Mouse (Mus musculus) myocyte (in vitro differentiated cells): ENCODE data around the gene Klhl8. TPM values are rescaled to one million over a fixed set of nuclear protein-coding genes. Genes with fewer than 3 reads are reported as not detected.
A peak's percentile ranks its signal among the peaks of the same experiment; 100 is the strongest.

Source experiments
- H3K27me3 ChIP-seq: one replicate; pipeline ENCODE4 v1.6.1; 2011; ENCODE audit not compliant: control insufficient read depth, insufficient read depth, insufficient read length
- H3K36me3 ChIP-seq: one replicate; pipeline ENCODE4 v1.6.1; 2011; ENCODE audit not compliant: control insufficient read depth, insufficient read depth
- H3K4me2 ChIP-seq: one replicate; pipeline ENCODE4 v1.6.1; 2011; ENCODE audit warnings: low read depth, control low read depth
- H3K4me3 ChIP-seq: one replicate; pipeline ENCODE4 v1.5.1; 2011; ENCODE audit warnings: mild to moderate bottlenecking, control low read depth, moderate library complexity
- H3K79me2 ChIP-seq: one replicate; pipeline ENCODE4 v1.6.1; 2011; ENCODE audit not compliant: control insufficient read depth, insufficient read depth
- H3ac ChIP-seq: one replicate; pipeline ENCODE4 v1.6.1; 2011; ENCODE audit not compliant: control insufficient read depth, insufficient read length
- CEBPB ChIP-seq: IDR thresholded peaks from 2 replicates; pipeline ENCODE4 v1.6.1; 2011; ENCODE audit warnings: mild to moderate bottlenecking, moderate library complexity; ENCODE audit not compliant: poor library complexity, insufficient read depth, severe bottlenecking
- E2F4 ChIP-seq: IDR thresholded peaks from one replicate; pipeline ENCODE4 v1.6.1; 2011; ENCODE audit warnings: mild to moderate bottlenecking, control low read depth, moderate library complexity; ENCODE audit not compliant: insufficient read depth
- MAX ChIP-seq: IDR thresholded peaks from one replicate; pipeline ENCODE4 v1.6.1; 2011; ENCODE audit warnings: low read depth, mild to moderate bottlenecking, control low read depth
- MYOD1 ChIP-seq, 3 experiments: IDR thresholded peaks; one replicate each; pipeline ENCODE4 v1.6.1; 2011; ENCODE audit warnings: control low read depth in 2 of 3, low read depth in 2 of 3, mild to moderate bottlenecking in 2 of 3, moderate library complexity in 1 of 3; ENCODE audit not compliant: insufficient read length in 2 of 3, control insufficient read depth in 1 of 3
- MYOG ChIP-seq, 3 experiments: IDR thresholded peaks; one replicate each; pipeline ENCODE4 v1.6.1; 2011; ENCODE audit warnings: control low read depth in 2 of 3, low read depth in 2 of 3, mild to moderate bottlenecking in 2 of 3; ENCODE audit not compliant: insufficient read length in 2 of 3, control insufficient read depth in 1 of 3, insufficient read depth in 1 of 3
- POLR2A ChIP-seq: IDR thresholded peaks from one replicate; pipeline ENCODE4 v1.6.1; 2011; ENCODE audit warnings: low read depth, mild to moderate bottlenecking, control low read depth, moderate library complexity; ENCODE audit not compliant: insufficient read length
- POLR2AphosphoS2 ChIP-seq: IDR thresholded peaks from one replicate; pipeline ENCODE4 v1.6.1; 2011; ENCODE audit warnings: low read depth, control low read depth; ENCODE audit not compliant: insufficient read length
- REST ChIP-seq: IDR thresholded peaks from one replicate; pipeline ENCODE4 v1.6.1; 2011; ENCODE audit warnings: mild to moderate bottlenecking, control low read depth, moderate library complexity; ENCODE audit not compliant: insufficient read depth, insufficient read length
- SRF ChIP-seq: IDR thresholded peaks from one replicate; pipeline ENCODE4 v1.6.1; 2011; ENCODE audit warnings: low read depth; ENCODE audit not compliant: control insufficient read depth, insufficient read length
- TCF12 ChIP-seq: IDR thresholded peaks from one replicate; pipeline ENCODE4 v1.6.1; 2011; ENCODE audit warnings: mild to moderate bottlenecking, control low read depth; ENCODE audit not compliant: poor library complexity, insufficient read depth, severe bottlenecking
- TCF3 ChIP-seq: IDR thresholded peaks from one replicate; pipeline ENCODE4 v1.6.1; 2011; ENCODE audit warnings: low read depth, control low read depth; ENCODE audit not compliant: insufficient read length
- USF1 ChIP-seq: IDR thresholded peaks from one replicate; pipeline ENCODE4 v1.6.1; 2011; ENCODE audit warnings: low read depth, mild to moderate bottlenecking, control low read depth, moderate library complexity
- polyA plus RNA-seq: library from polyadenylated mRNA; unstranded; fragments of >200 nt; fragmentation: generic; extraction: Trizol; gene quantifications from one replicate; pipeline ENCODE4 v1.2.1, GENCODE M21; 2012; ENCODE audit warnings: missing spikeins

The Klhl8 gene
- polyA plus RNA-seq, 1 experiment: 7.2 TPM

- Histone ChIP-seq H3ac (no peak overlapping the region), H3K79me2 (no peaks in the 10 kb centered on the region), H3K4me3 (no peak overlapping the region), H3K4me2 (no peak overlapping the region), H3K36me3 (no peaks in the 10 kb centered on the region), H3K27me3 (no peaks in the 10 kb centered on the region)
- TF ChIP-seq CEBPB: no peak
- no peak for TF ChIP-seq SRF
- no peak for TF ChIP-seq MYOD1 (IDR thresholded peaks at IDR 0.05; ENCODE audit: control insufficient read depth in 1 of 3, insufficient read length in 2 of 3, low read depth in 2 of 3)
- TF ChIP-seq E2F4: no peak
- TF ChIP-seq POLR2AphosphoS2: no peak
- TF ChIP-seq REST: no peak
- TF ChIP-seq POLR2A: no peak
Measured at GRCm38 (mm10) chr5:103889766-103890165, 21.3 kb downstream of the Klhl8 start.

- Histone ChIP-seq H3K79me2 (no peaks in the 10 kb centered on the region), H3K4me3 (no peak overlapping the region), H3ac (no peak overlapping the region), H3K4me2 (no peak overlapping the region), H3K36me3 (no peaks in the 10 kb centered on the region), H3K27me3 (no peaks in the 10 kb centered on the region)
- no peak for TF ChIP-seq TCF3
Measured at GRCm38 (mm10) chr5:103863759-103864158, 47.3 kb downstream of the Klhl8 start.

GRCm38 (mm10) chr5:103860622-103861021 lies 50.4 kb downstream of the Klhl8 start:
- H3ac ChIP-seq: no peak overlapping the region
- no peaks in the 10 kb centered on the region for H3K79me2 ChIP-seq
- TF ChIP-seq MYOG (IDR thresholded peaks at IDR 0.05; ENCODE audit: control insufficient read depth in 1 of 3, insufficient read depth in 1 of 3, insufficient read length in 2 of 3, low read depth in 2 of 3) (no peak), SRF (no peak), POLR2A (no peak)
- no peaks in the 10 kb centered on the region for H3K27me3 ChIP-seq
- H3K36me3 ChIP-seq: no peaks in the 10 kb centered on the region
- H3K4me2 ChIP-seq: no peak overlapping the region
- H3K4me3 ChIP-seq: no peak overlapping the region

- Histone ChIP-seq H3ac (no peak overlapping the region), H3K27me3 (no peaks in the 10 kb centered on the region), H3K4me2 (no peak overlapping the region), H3K4me3 (no peak overlapping the region), H3K79me2 (no peaks in the 10 kb centered on the region), H3K36me3 (peaks cover 11% of the 10 kb centered on the region)
- TF ChIP-seq SRF: no peak
- no peak for TF ChIP-seq REST
- no peak for TF ChIP-seq MAX
- TF ChIP-seq TCF3: no peak
Measured at GRCm38 (mm10) chr5:103857151-103857550, 53.9 kb downstream of the Klhl8 start.

GRCm38 (mm10) chr5:103856286-103857009 lies 54.6 kb downstream of the Klhl8 start:
- TF ChIP-seq E2F4: no peak
- TF ChIP-seq POLR2AphosphoS2: no peak
- TF ChIP-seq USF1: no peak
- no peak for TF ChIP-seq MAX
- no peak for TF ChIP-seq MYOG (IDR thresholded peaks at IDR 0.05; ENCODE audit: control insufficient read depth in 1 of 3, insufficient read depth in 1 of 3, insufficient read length in 2 of 3, low read depth in 2 of 3)
- no peak for TF ChIP-seq MYOD1 (IDR thresholded peaks at IDR 0.05; ENCODE audit: control insufficient read depth in 1 of 3, insufficient read length in 2 of 3, low read depth in 2 of 3)
- no peak for TF ChIP-seq POLR2A
- no peak for TF ChIP-seq REST
- TF ChIP-seq SRF: no peak
- TF ChIP-seq TCF12: no peak
- TF ChIP-seq TCF3: no peak
- no peak for TF ChIP-seq CEBPB
- Histone ChIP-seq H3K4me3 (no peak overlapping the region), H3K4me2 (no peak overlapping the region), H3K36me3 (peaks cover 12% of the 10 kb centered on the region), H3K27me3 (no peaks in the 10 kb centered on the region), H3K79me2 (no peaks in the 10 kb centered on the region), H3ac (no peak overlapping the region)

- no peak overlapping the region for H3K4me3 ChIP-seq
- peak; percentile 37 for TF ChIP-seq POLR2AphosphoS2
- TF ChIP-seq POLR2A: no peak
- H3K4me2 ChIP-seq: no peak overlapping the region
Measured at GRCm38 (mm10) chr5:103855483-103856211, 55.4 kb downstream of the Klhl8 start.

More at GRCm38 (mm10) chr5:103855483-103856211, 55.4 kb downstream of the Klhl8 start:
- Histone ChIP-seq H3K36me3 (peaks cover 17% of the 10 kb centered on the region), H3ac (no peak overlapping the region), H3K27me3 (no peaks in the 10 kb centered on the region), H3K79me2 (no peaks in the 10 kb centered on the region)
